ENCODE assay signal across 8 mouse cellular contexts in the genomic region with DNA sequence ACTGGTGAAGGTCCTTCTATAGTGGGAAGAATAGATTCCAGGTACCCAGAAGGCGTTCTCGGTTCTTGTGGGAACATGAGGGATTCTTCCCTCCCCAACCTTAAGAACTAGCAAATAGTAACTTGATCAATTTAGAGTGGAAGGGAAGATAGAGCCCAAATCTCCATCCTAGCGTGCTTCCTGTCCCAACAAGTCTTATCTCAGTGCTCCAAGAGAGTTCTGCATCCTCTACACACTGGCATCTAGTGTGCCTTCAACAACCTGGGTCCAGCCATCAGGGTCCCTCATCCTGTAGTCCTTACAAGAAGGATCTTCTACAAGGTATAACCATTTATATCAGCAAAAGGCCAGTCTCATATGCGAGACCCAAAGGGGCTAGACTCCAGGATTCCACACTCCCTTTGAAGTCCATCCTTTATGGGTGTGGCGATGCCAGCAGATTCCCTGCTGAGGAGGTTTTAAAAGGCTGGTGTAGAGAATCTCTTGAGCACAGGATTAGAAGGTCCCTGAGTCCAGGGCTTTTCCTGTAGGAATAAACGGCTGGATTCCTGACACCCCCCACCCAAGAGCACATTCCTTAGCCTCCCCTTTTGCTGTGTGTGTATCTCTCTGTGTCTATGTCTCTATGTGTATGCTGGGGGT. TPM values are rescaled to one million over a fixed set of nuclear protein-coding genes. Genes with fewer than 3 reads are reported as not detected.
DNase-seq lines count a peak whose midpoint lies in the region; ATAC-seq lines count a peak whose summit lies in the region.

No protein-coding gene starts in this region.

- H3K36me3 ChIP-seq in lung, embryonic 15.5 days = peaks cover 19% of the 10 kb centered on the region
- peaks cover 13% of the 10 kb centered on the region; the same call in 1 of the 2 replicates for H3K36me3 ChIP-seq in embryonic facial prominence, embryonic 15.5 days
- peaks cover 23% of the 10 kb centered on the region for H3K36me3 ChIP-seq in limb, embryonic 12.5 days
- peaks cover 7% of the 10 kb centered on the region; the same call in 1 of the 2 replicates for H3K36me3 ChIP-seq in stomach, embryonic 14.5 days (ENCODE audit: control insufficient read depth, insufficient read depth, low read length)

- DNase-seq in lung, adult 18-20 months = no peak
- DNase-seq in frontal cortex, postnatal 36 days (ENCODE audit: low spot score in 2 of 2) = no peak
- no peak for DNase-seq in spleen, postnatal 10 days (ENCODE audit: low spot score in 2 of 2)

- no peaks in the 10 kb centered on the region for H3K9me3 ChIP-seq in lung, embryonic 15.5 days
- H3K9me3 ChIP-seq in embryonic facial prominence, embryonic 15.5 days (replicated peaks) = no peaks in the 10 kb centered on the region
- no peaks in the 10 kb centered on the region for H3K9me3 ChIP-seq in limb, embryonic 12.5 days
- H3K9me3 ChIP-seq in stomach, embryonic 14.5 days (ENCODE audit: control insufficient read depth, low read depth, low read length) = no peaks in the 10 kb centered on the region

- H3K4me2 ChIP-seq in lung, embryonic 15.5 days = peak overlapping the region; percentile 98
- peak overlapping the region; percentile 86 for H3K4me2 ChIP-seq in embryonic facial prominence, embryonic 15.5 days (replicated peaks)
- peak overlapping the region; percentile 74 for H3K4me2 ChIP-seq in limb, embryonic 12.5 days
- H3K4me2 ChIP-seq in stomach, embryonic 14.5 days (replicated peaks; ENCODE audit: low read depth, low read length) = peak overlapping the region; percentile 52

- no peaks in the 10 kb centered on the region for H3K27me3 ChIP-seq in lung, embryonic 15.5 days
- no peaks in the 10 kb centered on the region for H3K27me3 ChIP-seq in embryonic facial prominence, embryonic 15.5 days
- H3K27me3 ChIP-seq in limb, embryonic 12.5 days = no peaks in the 10 kb centered on the region
- no peaks in the 10 kb centered on the region for H3K27me3 ChIP-seq in stomach, embryonic 14.5 days (ENCODE audit: control insufficient read depth, insufficient read depth, low read length)

- peaks cover 43% of the 10 kb centered on the region for H3K4me1 ChIP-seq in lung, embryonic 15.5 days
- H3K4me1 ChIP-seq in embryonic facial prominence, embryonic 15.5 days = peaks cover 51% of the 10 kb centered on the region
- peaks cover 42% of the 10 kb centered on the region for H3K4me1 ChIP-seq in limb, embryonic 12.5 days (replicated peaks)
- H3K4me1 ChIP-seq in stomach, embryonic 14.5 days (ENCODE audit: control insufficient read depth, insufficient read depth, low read length) = peaks cover 30% of the 10 kb centered on the region

- H3K27ac ChIP-seq in lung, embryonic 15.5 days = peak overlapping the region; percentile 84
- H3K27ac ChIP-seq in embryonic facial prominence, embryonic 15.5 days (replicated peaks) = peak overlapping the region; percentile 91
- peak overlapping the region; percentile 89 for H3K27ac ChIP-seq in limb, embryonic 12.5 days
- H3K27ac ChIP-seq in stomach, embryonic 14.5 days (ENCODE audit: low read length) = peak overlapping the region; percentile 84

- H3K9ac ChIP-seq in lung, embryonic 15.5 days = peak overlapping the region; percentile 74
- peak overlapping the region; percentile 68 for H3K9ac ChIP-seq in embryonic facial prominence, embryonic 15.5 days
- peak overlapping the region; percentile 63 for H3K9ac ChIP-seq in limb, embryonic 12.5 days (replicated peaks)
- peak overlapping the region; percentile 31 for H3K9ac ChIP-seq in stomach, embryonic 14.5 days (replicated peaks; ENCODE audit: low read depth, low read length)

- H3K4me3 ChIP-seq in lung, embryonic 15.5 days = peak overlapping the region; percentile 66
- H3K4me3 ChIP-seq in embryonic facial prominence, embryonic 15.5 days (replicated peaks) = peak overlapping the region; percentile 62
- peak overlapping the region; percentile 57 for H3K4me3 ChIP-seq in limb, embryonic 12.5 days (replicated peaks)
- peak overlapping the region; percentile 50 for H3K4me3 ChIP-seq in stomach, embryonic 14.5 days (ENCODE audit: low read depth, low read length)

- WGBS in lung, embryonic 15.5 days = 40% methylated on average over 6 of the region's 6 CpGs
- WGBS in embryonic facial prominence, embryonic 15.5 days = 42% methylated on average over 6 of the region's 6 CpGs
- 47% methylated on average over 6 of the region's 6 CpGs for WGBS in limb, embryonic 12.5 days
- 48% methylated on average over 6 of the region's 6 CpGs for WGBS in stomach, embryonic 14.5 days

- no peak for ATAC-seq in lung, embryonic 15.5 days (ENCODE audit: borderline replicate concordance, extremely low read depth, low FRiP score, low TSS enrichment)
- ATAC-seq in embryonic facial prominence, embryonic 15.5 days (ENCODE audit: insufficient number of reproducible peaks, low FRiP score, low TSS enrichment, low read depth) = no peak
- ATAC-seq in limb, embryonic 12.5 days (ENCODE audit: insufficient number of reproducible peaks, insufficient read depth, low FRiP score, low TSS enrichment, low read depth) = no peak
- no peak for ATAC-seq in stomach, embryonic 14.5 days (ENCODE audit: insufficient number of reproducible peaks, insufficient read depth, low FRiP score, low read depth)
- ATAC-seq in inflammation-experienced regulatory T-cells, adult 6 months = no peak

RNA-seq across cellular contexts. Expression of gene Ccdc71, which starts 8.7 kb away (rescaled TPM):
- 56.6 and 60.4 TPM in 2 replicates for polyA plus RNA-seq in lung, embryonic 15.5 days (2015; fragmentation: Nextera tagmentation; extraction: Ambion mirVana)
- 58.6 and 60.7 TPM in 2 replicates for polyA plus RNA-seq in embryonic facial prominence, embryonic 15.5 days (2015; fragmentation: Nextera tagmentation; extraction: Ambion mirVana)
- 44.6 and 49.5 TPM in 2 replicates for polyA plus RNA-seq in limb, embryonic 12.5 days (2016; fragmentation: Nextera tagmentation; extraction: Ambion mirVana)
- 48.2 and 49.9 TPM in 2 replicates for polyA plus RNA-seq in stomach, embryonic 14.5 days (2014; fragmentation: Nextera tagmentation; extraction: Ambion mirVana)
- polyA plus RNA-seq in inflammation-experienced regulatory T-cells, adult 6 months (2017; shearing (Covaris generic)) = 10 to 100 TPM; 22.9 to 28.1 (median 27.5) TPM

RNA-seq across cellular contexts. Expression of gene Klhdc8b, which starts 9.7 kb away (rescaled TPM):
- polyA plus RNA-seq in lung, embryonic 15.5 days (2015; fragmentation: Nextera tagmentation; extraction: Ambion mirVana) = 67.2 and 75.3 TPM in 2 replicates
- polyA plus RNA-seq in embryonic facial prominence, embryonic 15.5 days (2015; fragmentation: Nextera tagmentation; extraction: Ambion mirVana) = 33.4 and 35.7 TPM in 2 replicates
- polyA plus RNA-seq in limb, embryonic 12.5 days (2016; fragmentation: Nextera tagmentation; extraction: Ambion mirVana) = 33.0 and 36.0 TPM in 2 replicates
- polyA plus RNA-seq in stomach, embryonic 14.5 days (2014; fragmentation: Nextera tagmentation; extraction: Ambion mirVana) = 64.0 and 64.9 TPM in 2 replicates
- 1 to 10 TPM in 2 of 3 experiments, under 1 TPM in 1; 0.94 to 1.9 (median 1.6) TPM for polyA plus RNA-seq in inflammation-experienced regulatory T-cells, adult 6 months (2017; shearing (Covaris generic))

RNA-seq across cellular contexts. Expression of gene BC048562, which starts 15.4 kb away (rescaled TPM):
- not detected in 2 replicates for polyA plus RNA-seq in lung, embryonic 15.5 days (2015; fragmentation: Nextera tagmentation; extraction: Ambion mirVana)
- not detected in 2 replicates for polyA plus RNA-seq in embryonic facial prominence, embryonic 15.5 days (2015; fragmentation: Nextera tagmentation; extraction: Ambion mirVana)
- polyA plus RNA-seq in limb, embryonic 12.5 days (2016; fragmentation: Nextera tagmentation; extraction: Ambion mirVana) = not detected in 2 replicates
- polyA plus RNA-seq in stomach, embryonic 14.5 days (2014; fragmentation: Nextera tagmentation; extraction: Ambion mirVana) = not detected in 2 replicates
- not detected for polyA plus RNA-seq in inflammation-experienced regulatory T-cells, adult 6 months (2017; shearing (Covaris generic))

RNA-seq across cellular contexts. Expression of gene Ccdc36, which starts 23.4 kb away (rescaled TPM):
- 2.4 and 2.6 TPM in 2 replicates for polyA plus RNA-seq in lung, embryonic 15.5 days (2015; fragmentation: Nextera tagmentation; extraction: Ambion mirVana)
- 1.2 and 1.3 TPM in 2 replicates for polyA plus RNA-seq in embryonic facial prominence, embryonic 15.5 days (2015; fragmentation: Nextera tagmentation; extraction: Ambion mirVana)
- polyA plus RNA-seq in limb, embryonic 12.5 days (2016; fragmentation: Nextera tagmentation; extraction: Ambion mirVana) = 2.1 and 2.4 TPM in 2 replicates
- 1.9 and 2.5 TPM in 2 replicates for polyA plus RNA-seq in stomach, embryonic 14.5 days (2014; fragmentation: Nextera tagmentation; extraction: Ambion mirVana)
- polyA plus RNA-seq in inflammation-experienced regulatory T-cells, adult 6 months (2017; shearing (Covaris generic)) = not detected

RNA-seq across cellular contexts. Expression of gene Lamb2, which starts 27.9 kb away (rescaled TPM):
- polyA plus RNA-seq in lung, embryonic 15.5 days (2015; fragmentation: Nextera tagmentation; extraction: Ambion mirVana) = 66.9 and 74.4 TPM in 2 replicates
- 70.2 and 71.7 TPM in 2 replicates for polyA plus RNA-seq in embryonic facial prominence, embryonic 15.5 days (2015; fragmentation: Nextera tagmentation; extraction: Ambion mirVana)
- 40.8 and 43.7 TPM in 2 replicates for polyA plus RNA-seq in limb, embryonic 12.5 days (2016; fragmentation: Nextera tagmentation; extraction: Ambion mirVana)
- polyA plus RNA-seq in stomach, embryonic 14.5 days (2014; fragmentation: Nextera tagmentation; extraction: Ambion mirVana) = 38.7 and 43.7 TPM in 2 replicates
- polyA plus RNA-seq in inflammation-experienced regulatory T-cells, adult 6 months (2017; shearing (Covaris generic)) = under 1 TPM in 2 of 3 experiments, not detected in 1; 0.06 to 0.08 TPM

Comparison
In these comparisons a context has a peak if more than half of its experiments do, and no peak if none do; other contexts are left out.
1. RNA of gene Klhdc8b, which starts 9.7 kb away (polyA plus RNA-seq): 67.2 to 75.3 TPM in lung, embryonic 15.5 days, 64.0 to 64.9 TPM in stomach, embryonic 14.5 days, 33.0 to 36.0 TPM in limb, embryonic 12.5 days and 33.4 to 35.7 TPM in embryonic facial prominence, embryonic 15.5 days; 0.94 to 1.9 TPM in inflammation-experienced regulatory T-cells, adult 6 months; every median in the first group is over 10 times any median in the second.
2. Peak in every context shown above with its lines, with median percentiles within 50 percentile points of each other: H3K27ac ChIP-seq, H3K4me2 ChIP-seq, H3K4me3 ChIP-seq and H3K9ac ChIP-seq.